Mouse (Mus musculus): ENCODE measurements around the gene Sema3g. TPM values are rescaled to one million over a fixed set of nuclear protein-coding genes. Genes with fewer than 3 reads are reported as not detected.
A peak's percentile ranks its signal among the peaks of the same experiment; 100 is the strongest.

Gene Sema3g
- polyA plus RNA-seq, 1 experiment from 2014 or later, result 0.61 TPM

- no peaks in the 10 kb centered on the region for H3K9me3 ChIP-seq
- DNase-seq (ENCODE audit: extremely low spot score, low spot score), result peak; percentile 67
- H3K27me3 ChIP-seq (ENCODE audit: poor library complexity, severe bottlenecking), result peaks cover 21% of the 10 kb centered on the region
- H3K4me1 ChIP-seq, result peaks cover 34% of the 10 kb centered on the region
- peak overlapping the region; percentile 74 for H3K27ac ChIP-seq
- H3K4me3 ChIP-seq, result no peak overlapping the region
- 32% methylated on average over 15 of the region's 15 CpGs for WGBS
- H3K36me3 ChIP-seq (replicated peaks), result no peaks in the 10 kb centered on the region
Measured at GRCm38 (mm10) chr14:31215157-31216002, 2.3 kb upstream of the Sema3g start.

- Histone ChIP-seq H3K27me3 (ENCODE audit: poor library complexity, severe bottlenecking) (peaks cover 21% of the 10 kb centered on the region), H3K4me3 (peak within 1 kb of the TSS; percentile 0; the same call in 1 of the 2 replicates), H3K27ac (peak within 1 kb of the TSS; percentile 74), H3K4me1 (peaks cover 47% of the 10 kb centered on the region), H3K9me3 (no peaks in the 10 kb centered on the region), H3K36me3 (replicated peaks) (no peaks in the 10 kb centered on the region)
- WGBS, result 63% methylated on average over 2 of the region's 2 CpGs
- DNase-seq (ENCODE audit: extremely low spot score, low spot score), result no peak
Measured at GRCm38 (mm10) chr14:31216846-31217245, 814 bp upstream of the Sema3g start, which contains the start of gene Nisch. Gene Nisch, minus strand, starts transcription at chr14:31216946.

GRCm38 (mm10) chr14:31226978-31227377, 9.3 kb downstream of the Sema3g start:
- Histone ChIP-seq H3K4me1 (peaks cover 14% of the 10 kb centered on the region), H3K36me3 (replicated peaks) (no peaks in the 10 kb centered on the region), H3K27ac (0 out of 2 replicates have a peak overlapping the region, but pooled peaks have one; percentile 21), H3K4me3 (no peak overlapping the region), H3K27me3 (ENCODE audit: poor library complexity, severe bottlenecking) (no peaks in the 10 kb centered on the region), H3K9me3 (no peaks in the 10 kb centered on the region)
- no peak for DNase-seq (ENCODE audit: extremely low spot score, low spot score)
- 81% methylated on average over 4 of the region's 4 CpGs for WGBS

GRCm38 (mm10) chr14:31228234-31228633, 10.6 kb downstream of the Sema3g start:
- 79% methylated on average over 6 of the region's 6 CpGs for WGBS
- Histone ChIP-seq H3K4me3 (no peak overlapping the region), H3K27me3 (ENCODE audit: poor library complexity, severe bottlenecking) (no peaks in the 10 kb centered on the region), H3K9me3 (no peaks in the 10 kb centered on the region), H3K27ac (peak overlapping the region; percentile 6; the same call in 1 of the 2 replicates), H3K36me3 (replicated peaks) (no peaks in the 10 kb centered on the region), H3K4me1 (peaks cover 14% of the 10 kb centered on the region)
- DNase-seq (ENCODE audit: extremely low spot score, low spot score), result no peak

- peaks cover 14% of the 10 kb centered on the region for H3K4me1 ChIP-seq
- H3K9me3 ChIP-seq, result no peaks in the 10 kb centered on the region
- no peaks in the 10 kb centered on the region for H3K36me3 ChIP-seq (replicated peaks)
- peak overlapping the region; percentile 31; the same call in 1 of the 2 replicates for H3K27ac ChIP-seq
- 78% methylated on average over 8 of the region's 8 CpGs for WGBS
- H3K4me3 ChIP-seq, result no peak overlapping the region
- DNase-seq (ENCODE audit: extremely low spot score, low spot score), result no peak
- H3K27me3 ChIP-seq (ENCODE audit: poor library complexity, severe bottlenecking), result no peaks in the 10 kb centered on the region
Measured at GRCm38 (mm10) chr14:31230442-31230841, 12.8 kb downstream of the Sema3g start.

GRCm38 (mm10) chr14:31232404-31233069, 14.9 kb downstream of the Sema3g start:
- peaks cover 14% of the 10 kb centered on the region for H3K4me1 ChIP-seq
- no peak overlapping the region for H3K4me3 ChIP-seq
- no peaks in the 10 kb centered on the region for H3K36me3 ChIP-seq (replicated peaks)
- 87% methylated on average over 13 of the region's 13 CpGs for WGBS
- H3K27me3 ChIP-seq (ENCODE audit: poor library complexity, severe bottlenecking), result no peaks in the 10 kb centered on the region
- no peaks in the 10 kb centered on the region for H3K9me3 ChIP-seq
- no peak for DNase-seq (ENCODE audit: extremely low spot score, low spot score)
- H3K27ac ChIP-seq, result 0 out of 2 replicates have a peak overlapping the region, but pooled peaks have one; percentile 8

GRCm38 (mm10) chr14:31233070-31233995, 15.7 kb downstream of the Sema3g start:
- H3K27ac ChIP-seq, result peak overlapping the region; percentile 10; the same call in 1 of the 2 replicates
- H3K36me3 ChIP-seq (replicated peaks), result no peaks in the 10 kb centered on the region
- no peaks in the 10 kb centered on the region for H3K9me3 ChIP-seq
- peaks cover 14% of the 10 kb centered on the region for H3K4me1 ChIP-seq
- no peaks in the 10 kb centered on the region for H3K27me3 ChIP-seq (ENCODE audit: poor library complexity, severe bottlenecking)
- WGBS, result 89% methylated on average over 14 of the region's 14 CpGs
- no peak overlapping the region for H3K4me3 ChIP-seq
- DNase-seq (ENCODE audit: extremely low spot score, low spot score), result no peak

GRCm38 (mm10) chr14:31233996-31234591, 16.4 kb downstream of the Sema3g start:
- 30% methylated on average over 11 of the region's 11 CpGs for WGBS
- Histone ChIP-seq H3K27me3 (ENCODE audit: poor library complexity, severe bottlenecking) (no peaks in the 10 kb centered on the region), H3K4me3 (no peak overlapping the region), H3K9me3 (no peaks in the 10 kb centered on the region), H3K4me1 (peaks cover 8% of the 10 kb centered on the region), H3K36me3 (replicated peaks) (peaks cover 5% of the 10 kb centered on the region), H3K27ac (peak overlapping the region; percentile 51)
- DNase-seq (ENCODE audit: extremely low spot score, low spot score), result peak; percentile 68

- peaks cover 10% of the 10 kb centered on the region for H3K36me3 ChIP-seq (replicated peaks)
- 90% methylated on average over 7 of the region's 7 CpGs for WGBS
Measured at GRCm38 (mm10) chr14:31237101-31237882, 19.6 kb downstream of the Sema3g start.

GRCm38 (mm10) chr14:31240528-31240927, 22.9 kb downstream of the Sema3g start:
- Histone ChIP-seq H3K36me3 (replicated peaks) (peaks cover 10% of the 10 kb centered on the region), H3K27me3 (ENCODE audit: poor library complexity, severe bottlenecking) (no peaks in the 10 kb centered on the region), H3K9me3 (no peaks in the 10 kb centered on the region), H3K27ac (no peak overlapping the region), H3K4me1 (no peaks in the 10 kb centered on the region), H3K4me3 (no peak overlapping the region)
- WGBS, result 65% methylated on average over 3 of the region's 3 CpGs
- no peak for DNase-seq (ENCODE audit: extremely low spot score, low spot score)

More at GRCm38 (mm10) chr14:31237101-31237882, 19.6 kb downstream of the Sema3g start:
- no peaks in the 10 kb centered on the region for H3K9me3 ChIP-seq
- no peak for DNase-seq (ENCODE audit: extremely low spot score, low spot score)
- H3K27me3 ChIP-seq (ENCODE audit: poor library complexity, severe bottlenecking), result no peaks in the 10 kb centered on the region
- H3K27ac ChIP-seq, result no peak overlapping the region
- H3K4me1 ChIP-seq, result no peaks in the 10 kb centered on the region; the same call in 1 of the 2 replicates
- no peak overlapping the region for H3K4me3 ChIP-seq

- no peaks in the 10 kb centered on the region for H3K9me3 ChIP-seq
- H3K36me3 ChIP-seq (replicated peaks), result no peaks in the 10 kb centered on the region
- no peak for DNase-seq (ENCODE audit: extremely low spot score, low spot score)
- H3K4me1 ChIP-seq, result no peaks in the 10 kb centered on the region
- H3K27me3 ChIP-seq (ENCODE audit: poor library complexity, severe bottlenecking), result no peaks in the 10 kb centered on the region
- no peak overlapping the region for H3K27ac ChIP-seq
- 84% methylated on average over 1 of the region's 1 CpGs for WGBS
- no peak overlapping the region for H3K4me3 ChIP-seq
Measured at GRCm38 (mm10) chr14:31244777-31245176, 27.1 kb downstream of the Sema3g start.

Data from forebrain, embryonic 10.5 days (tissue).